Mouse (Mus musculus) stomach, embryonic 14.5 days (tissue): ENCODE data around the gene Oaz3. TPM values are rescaled to one million over a fixed set of nuclear protein-coding genes. Genes with fewer than 3 reads are reported as not detected.
A peak's percentile ranks its signal among the peaks of the same experiment; 100 is the strongest.

Source experiments
- ATAC-seq: fragments of 200-750 bp; cut with Nextera tagmentation; 2 replicates; pipeline ENCODE4 v1.8.0; 2017; ENCODE audit warnings: low read depth, moderate TSS enrichment; ENCODE audit not compliant: insufficient number of reproducible peaks, insufficient read depth, low FRiP score
- H3K27ac ChIP-seq: fragments of 300-500 bp; sonication (generic); 2 replicates; pipeline ENCODE4 v1.5.1; 2014; ENCODE audit warnings: mild to moderate bottlenecking, low read length, moderate library complexity, mixed read lengths
- H3K27me3 ChIP-seq: fragments of 300-500 bp; sonication (generic); 2 replicates; pipeline ENCODE4 v1.6.1; 2014; ENCODE audit warnings: low read length, control low read depth, mixed read lengths; ENCODE audit not compliant: control insufficient read depth, insufficient read depth
- H3K36me3 ChIP-seq: fragments of 300-500 bp; sonication (generic); 2 replicates; pipeline ENCODE4 v1.6.1; 2014; ENCODE audit warnings: mild to moderate bottlenecking, control low read depth, low read length, moderate library complexity, mixed read lengths; ENCODE audit not compliant: control insufficient read depth, insufficient read depth
- H3K4me1 ChIP-seq: fragments of 300-500 bp; sonication (generic); 2 replicates; pipeline ENCODE4 v1.6.1; 2014; ENCODE audit warnings: low read length, control low read depth, mixed read lengths; ENCODE audit not compliant: control insufficient read depth, insufficient read depth
- H3K4me2 ChIP-seq: fragments of 300-500 bp; sonication (generic); replicated peaks from 2 replicates; pipeline ENCODE4 v1.6.1; 2014; ENCODE audit warnings: low read depth, low read length, control low read depth
- H3K4me3 ChIP-seq: fragments of 300-500 bp; sonication (generic); 2 replicates; pipeline ENCODE4 v1.5.1; 2014; ENCODE audit warnings: low read depth, low read length, control low read depth
- H3K9ac ChIP-seq: fragments of 300-500 bp; sonication (generic); replicated peaks from 2 replicates; pipeline ENCODE4 v1.6.1; 2014; ENCODE audit warnings: low read depth, mild to moderate bottlenecking, control low read depth, low read length, moderate library complexity, mixed read lengths
- H3K9me3 ChIP-seq: fragments of 300-500 bp; sonication (generic); 2 replicates; pipeline ENCODE4 v1.6.1; 2016; ENCODE audit warnings: low read depth, low read length, control low read depth; ENCODE audit not compliant: control insufficient read depth
- WGBS: fragments of 180-500 bp; shearing (Covaris S2); extraction: QIAGEN DNeasy Blood & Tissue Kit; methylation state at CpG from one replicate; pipeline ENCODE4 v1.1.7; 2014; 5-methylcytosine and 5-hydroxymethylcytosine counted together
- polyA plus RNA-seq: library from polyadenylated mRNA; unstranded; fragments of >200 nt; fragmentation: Nextera tagmentation; extraction: Ambion mirVana; gene quantifications from 2 replicates; pipeline ENCODE4 v1.2.1, GENCODE M21; 2014

The Oaz3 gene
- polyA plus RNA-seq, 1 experiment from 2014 or later: 0.90 TPM

DNA sequence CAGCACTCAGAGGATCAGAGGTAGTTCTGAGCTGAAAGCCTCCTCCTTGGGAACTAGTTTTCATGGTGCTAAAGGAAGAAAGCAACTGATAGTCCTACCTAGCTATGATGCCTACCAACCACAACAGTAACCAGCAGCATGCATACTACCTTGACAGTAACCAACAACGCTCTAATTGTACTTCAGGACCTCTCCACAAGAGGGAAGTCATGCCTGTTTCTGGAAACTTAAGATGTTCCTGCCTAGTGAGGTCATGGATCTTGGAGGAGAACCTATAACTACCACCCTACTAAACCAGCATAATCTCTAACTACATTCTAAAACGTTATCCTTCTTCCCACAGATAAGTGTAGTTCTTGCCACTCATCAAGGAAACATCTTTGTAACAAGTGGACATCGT is 2.5 kb downstream of the Oaz3 start:
- H3K4me1 ChIP-seq: 0 out of 2 replicates have a peak, but pooled peaks cover 5% of the 10 kb centered on the region
- H3K27ac ChIP-seq: no peak overlapping the region
- WGBS: 39% methylated on average over 3 of the region's 3 CpGs
- no peak overlapping the region for H3K9ac ChIP-seq
- H3K4me2 ChIP-seq: no peak overlapping the region
- H3K27me3 ChIP-seq: no peaks in the 10 kb centered on the region
- no peak overlapping the region for H3K4me3 ChIP-seq
- H3K36me3 ChIP-seq: peaks cover 12% of the 10 kb centered on the region
- ATAC-seq: no peak
- H3K9me3 ChIP-seq: no peaks in the 10 kb centered on the region

DNA sequence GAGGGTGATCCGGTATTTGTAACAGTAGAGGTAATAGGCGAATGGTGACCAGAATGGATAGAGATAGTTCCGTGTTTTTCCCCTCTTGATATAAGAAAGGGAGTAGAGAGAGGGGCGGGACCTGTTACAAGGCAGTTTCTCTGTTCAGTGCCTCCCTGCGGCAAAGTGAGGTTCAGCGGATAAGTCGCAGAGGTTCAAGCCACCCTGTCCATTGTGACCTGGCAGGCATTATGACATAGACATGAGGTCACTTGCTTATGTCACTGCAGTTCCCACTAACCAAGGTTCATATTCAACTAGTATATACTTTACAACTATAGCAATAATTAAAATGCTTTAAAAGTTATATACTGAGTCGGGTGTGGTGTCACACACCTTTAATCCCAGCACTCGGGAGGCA is 7.3 kb downstream of the Oaz3 start:
- Histone ChIP-seq H3K4me2 (no peak overlapping the region), H3K4me1 (no peaks in the 10 kb centered on the region), H3K36me3 (no peaks in the 10 kb centered on the region), H3K4me3 (no peak overlapping the region), H3K9ac (no peak overlapping the region), H3K27me3 (no peaks in the 10 kb centered on the region), H3K9me3 (no peaks in the 10 kb centered on the region), H3K27ac (no peak overlapping the region)
- WGBS: 84% methylated on average over 9 of the region's 9 CpGs
- no peak for ATAC-seq

- no peak overlapping the region for H3K4me3 ChIP-seq
- H3K9ac ChIP-seq: no peak overlapping the region
- no peak overlapping the region for H3K4me2 ChIP-seq
- WGBS: 62% methylated on average over 2 of the region's 2 CpGs
- no peaks in the 10 kb centered on the region for H3K9me3 ChIP-seq
- H3K27ac ChIP-seq: no peak overlapping the region
- no peak for ATAC-seq
- no peaks in the 10 kb centered on the region for H3K36me3 ChIP-seq
- H3K27me3 ChIP-seq: no peaks in the 10 kb centered on the region
- no peaks in the 10 kb centered on the region for H3K4me1 ChIP-seq
Measured at GRCm38 (mm10) chr3:94434305-94434704, 9.4 kb downstream of the Oaz3 start.

GRCm38 (mm10) chr3:94430980-94431379 is 12.7 kb downstream of the Oaz3 start:
- no peaks in the 10 kb centered on the region for H3K36me3 ChIP-seq
- H3K9me3 ChIP-seq: no peaks in the 10 kb centered on the region
- WGBS: 76% methylated on average over 2 of the region's 2 CpGs
- no peak overlapping the region for H3K9ac ChIP-seq
- H3K4me1 ChIP-seq: no peaks in the 10 kb centered on the region
- no peak for ATAC-seq
- no peak overlapping the region for H3K27ac ChIP-seq
- no peak overlapping the region for H3K4me3 ChIP-seq
- no peak overlapping the region for H3K4me2 ChIP-seq
- no peaks in the 10 kb centered on the region for H3K27me3 ChIP-seq

DNA sequence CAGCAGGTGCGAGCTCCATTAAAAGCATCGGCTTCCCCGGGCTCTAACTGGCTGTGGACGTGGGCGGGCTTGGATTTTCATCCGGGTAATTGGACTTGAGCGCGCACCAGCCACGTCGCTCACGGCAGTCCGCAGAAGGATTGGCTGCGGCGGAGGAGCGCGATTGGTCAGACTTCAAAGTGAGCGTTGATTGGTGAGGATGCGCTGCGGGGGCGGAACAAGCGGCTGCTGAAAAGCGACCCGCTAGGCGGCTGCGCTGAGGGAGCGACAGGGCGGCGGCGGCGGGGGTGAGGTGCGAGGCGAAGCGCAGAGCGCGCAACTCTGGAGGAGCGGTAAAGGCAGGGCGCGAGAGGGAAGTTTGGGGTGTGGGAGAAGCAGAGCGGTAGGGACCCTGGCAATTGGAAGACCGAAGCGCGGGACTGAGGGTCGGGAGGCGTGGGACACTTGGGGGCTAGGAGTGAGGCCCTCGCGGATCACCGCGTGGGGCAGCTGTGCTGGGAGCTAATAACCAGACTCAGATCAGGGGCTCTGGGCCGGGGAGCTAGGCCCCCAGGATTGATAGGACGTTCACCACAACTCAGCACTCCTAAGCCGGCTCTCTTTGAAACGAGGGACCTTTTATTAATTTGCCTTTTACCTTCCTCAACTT is 30.6 kb downstream of the Oaz3 start, which contains the start of gene Tdrkh:
TSS of gene Tdrkh (plus strand) at position 243 of the 649 bp plus-strand sequence.
- Histone ChIP-seq H3K36me3 (no peaks in the 10 kb centered on the region), H3K4me1 (peaks cover 8% of the 10 kb centered on the region; the same call in 1 of the 2 replicates), H3K9me3 (no peaks in the 10 kb centered on the region), H3K27ac (no peak within 1 kb of the TSS), H3K4me2 (peak within 1 kb of the TSS; percentile 80), H3K9ac (no peak within 1 kb of the TSS), H3K27me3 (no peaks in the 10 kb centered on the region), H3K4me3 (peak within 1 kb of the TSS; percentile 43)
- peak; percentile 100 for ATAC-seq
- WGBS: 6% methylated on average over 52 of the region's 52 CpGs

DNA sequence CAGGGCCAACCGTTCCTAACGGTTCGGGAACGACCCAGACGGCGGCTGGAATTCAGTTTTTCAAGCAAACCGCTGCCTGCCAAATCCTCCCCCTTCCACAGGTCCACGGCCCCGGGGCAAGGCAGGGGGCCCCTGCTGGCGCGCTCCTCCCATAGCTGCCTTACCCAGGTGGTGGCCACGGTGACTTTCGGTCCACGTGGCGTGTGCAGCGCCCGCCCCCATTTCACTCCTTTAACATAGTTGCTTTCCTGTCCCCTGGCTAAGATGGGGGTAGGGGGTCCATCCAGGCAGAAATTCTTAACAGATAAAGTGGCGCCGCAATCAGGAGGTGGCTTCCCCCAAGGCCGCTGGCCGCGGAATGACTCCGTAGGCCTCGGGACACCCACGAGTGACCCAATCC is 31.2 kb downstream of the Oaz3 start:
- H3K27me3 ChIP-seq: no peaks in the 10 kb centered on the region
- no peaks in the 10 kb centered on the region for H3K9me3 ChIP-seq
- peaks cover 8% of the 10 kb centered on the region; the same call in 1 of the 2 replicates for H3K4me1 ChIP-seq
- H3K9ac ChIP-seq: no peak overlapping the region
- peak overlapping the region; percentile 43 for H3K4me3 ChIP-seq
- WGBS: 7% methylated on average over 25 of the region's 25 CpGs
- no peaks in the 10 kb centered on the region for H3K36me3 ChIP-seq
- peak overlapping the region; percentile 80 for H3K4me2 ChIP-seq
- no peak for ATAC-seq
- no peak overlapping the region for H3K27ac ChIP-seq

GRCm38 (mm10) chr3:94405561-94405960 is 38.2 kb downstream of the Oaz3 start:
- Histone ChIP-seq H3K9me3 (no peaks in the 10 kb centered on the region), H3K9ac (no peak overlapping the region), H3K27me3 (no peaks in the 10 kb centered on the region), H3K4me3 (no peak overlapping the region), H3K4me1 (no peaks in the 10 kb centered on the region), H3K27ac (no peak overlapping the region), H3K36me3 (no peaks in the 10 kb centered on the region), H3K4me2 (no peak overlapping the region)
- 63% methylated on average over 4 of the region's 4 CpGs for WGBS
- ATAC-seq: no peak

DNA sequence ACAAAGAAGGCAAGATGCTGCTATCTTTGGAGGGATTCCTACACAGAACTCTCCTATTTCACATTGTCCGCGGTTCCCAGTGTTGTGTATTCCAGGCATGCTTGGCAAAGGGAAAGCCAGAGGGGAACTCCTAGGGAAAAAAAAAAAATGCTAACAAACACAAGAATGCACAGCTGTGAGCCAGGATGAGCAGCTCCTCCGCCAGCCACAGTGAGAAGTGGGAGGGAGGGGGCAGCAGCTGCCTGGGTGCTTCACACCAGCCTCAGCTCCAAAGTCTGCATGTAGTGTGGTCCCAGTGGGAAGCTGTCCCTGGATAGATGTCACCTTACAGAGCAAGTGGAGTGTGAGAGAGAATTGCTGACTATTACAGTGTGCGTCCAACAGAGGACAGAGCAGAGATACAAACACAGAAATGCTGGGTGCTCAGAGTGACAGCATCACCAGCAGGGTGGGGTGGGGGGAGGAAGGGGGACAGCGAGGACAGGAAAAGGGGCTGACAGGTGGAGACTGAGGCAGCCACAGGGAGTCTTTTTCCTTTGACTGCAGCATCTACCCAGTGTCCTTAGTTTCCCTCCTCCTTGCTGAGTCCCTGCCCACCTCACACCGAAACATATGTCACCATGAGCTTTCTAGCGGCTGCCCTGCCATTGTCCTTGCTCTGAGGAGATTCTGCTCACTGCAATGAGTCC is 39.2 kb downstream of the Oaz3 start:
- no peaks in the 10 kb centered on the region for H3K9me3 ChIP-seq
- no peaks in the 10 kb centered on the region for H3K27me3 ChIP-seq
- H3K4me3 ChIP-seq: no peak overlapping the region
- no peak for ATAC-seq
- H3K9ac ChIP-seq: 0 out of 2 replicates have a peak overlapping the region, but pooled peaks have one; percentile 10
- no peaks in the 10 kb centered on the region for H3K4me1 ChIP-seq
- H3K36me3 ChIP-seq: no peaks in the 10 kb centered on the region
- no peak overlapping the region for H3K4me2 ChIP-seq
- 15% methylated on average over 7 of the region's 7 CpGs for WGBS
- no peak overlapping the region for H3K27ac ChIP-seq
